Mouse (Mus musculus): Measurements from ENCODE around the gene Gm5108.

DNA sequence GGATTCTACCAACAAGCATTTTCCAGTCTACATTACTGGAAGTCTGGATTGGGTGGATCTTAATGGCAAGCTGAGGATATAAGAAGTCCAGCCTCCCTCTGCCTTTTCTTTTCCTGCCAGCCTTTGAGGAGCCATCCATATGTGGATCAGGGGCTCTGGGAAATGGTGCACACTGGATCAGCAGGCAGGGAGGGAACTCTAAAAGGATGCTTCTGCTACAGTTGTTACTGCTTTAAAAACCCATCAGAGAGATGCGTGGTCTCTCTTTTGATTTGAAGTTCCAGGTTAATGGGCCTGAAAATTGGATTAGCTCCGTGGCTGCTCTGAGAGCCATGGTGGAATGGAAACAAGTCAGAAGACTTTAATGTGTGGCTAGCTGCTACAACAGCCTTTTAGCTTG lies 62.4 kb downstream of the Gm5108 start:
- TF ChIP-seq CTCF (IDR thresholded peaks at IDR 0.05; ENCODE audit: control insufficient read depth, insufficient read depth, insufficient read length) (no peak), USF1 (IDR thresholded peaks at IDR 0.05; ENCODE audit: low read depth) (no peak)

All from C2C12 (cell line).